Mouse (Mus musculus) cortical plate, adult 2 months (tissue): Measurements from ENCODE around the gene Lrrn2. TPM values are rescaled to one million over a fixed set of nuclear protein-coding genes. Genes with fewer than 3 reads are reported as not detected.

ENCODE experiments used
- H3K27ac ChIP-seq: fragments of 200-500 bp; 2 replicates; pipeline ENCODE4 v1.5.1; 2012; ENCODE audit warnings: low read length, control low read depth, inconsistent platforms; ENCODE audit not compliant: insufficient read depth
- H3K4me1 ChIP-seq: fragments of 200-500 bp; 2 replicates; pipeline ENCODE4 v1.6.1; 2011; ENCODE audit warnings: low read length; ENCODE audit not compliant: control insufficient read depth, insufficient read depth
- H3K4me3 ChIP-seq: fragments of 200-500 bp; 2 replicates; pipeline ENCODE4 v1.5.1; 2011; ENCODE audit warnings: mild to moderate bottlenecking, low read length, control low read depth; ENCODE audit not compliant: insufficient read depth
- CTCF ChIP-seq: fragments of 200-500 bp; IDR thresholded peaks from 2 replicates; pipeline ENCODE4 v1.5.1; 2011; ENCODE audit warnings: mild to moderate bottlenecking, control low read depth, low read length; ENCODE audit not compliant: insufficient read depth; ENCODE audit errors: extremely low read depth
- POLR2A ChIP-seq: fragments of 200-500 bp; IDR thresholded peaks from 2 replicates; pipeline ENCODE4 v1.6.1; 2011; ENCODE audit warnings: mild to moderate bottlenecking, low read length, control low read depth; ENCODE audit not compliant: insufficient read depth; ENCODE audit errors: extremely low read depth
- polyA plus RNA-seq: library from polyadenylated mRNA; depleted of rRNA; stranded (reverse); fragments of >200 nt; gene quantifications from 2 replicates; pipeline ENCODE4 v1.2.3, GENCODE M21; 2012

The Lrrn2 gene
- polyA plus RNA-seq, 1 experiment: 57.8 TPM

DNA sequence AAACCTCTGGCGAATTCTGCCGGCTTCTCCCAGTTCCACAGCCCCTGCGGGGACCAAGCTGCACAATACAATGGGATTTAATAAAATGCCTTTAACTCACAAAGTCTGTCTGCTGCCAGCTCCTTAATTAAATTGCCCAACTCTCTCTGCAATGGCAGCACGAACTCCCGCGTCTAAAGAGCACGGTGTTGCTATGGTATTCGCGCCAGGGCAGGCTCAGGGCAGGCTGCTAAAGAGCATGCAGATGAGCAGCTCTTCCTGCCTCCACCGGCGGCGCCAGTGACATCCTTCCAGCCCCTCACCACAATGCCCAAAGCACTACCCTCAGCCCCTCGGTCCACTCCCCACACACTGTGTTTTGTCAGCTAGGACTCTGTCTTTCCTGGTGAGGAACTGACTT lies 41.0 kb downstream of the Lrrn2 start:
- Histone ChIP-seq H3K27ac (no peak overlapping the region), H3K4me1 (peaks cover 4% of the 10 kb centered on the region; the same call in 1 of the 2 replicates)

DNA sequence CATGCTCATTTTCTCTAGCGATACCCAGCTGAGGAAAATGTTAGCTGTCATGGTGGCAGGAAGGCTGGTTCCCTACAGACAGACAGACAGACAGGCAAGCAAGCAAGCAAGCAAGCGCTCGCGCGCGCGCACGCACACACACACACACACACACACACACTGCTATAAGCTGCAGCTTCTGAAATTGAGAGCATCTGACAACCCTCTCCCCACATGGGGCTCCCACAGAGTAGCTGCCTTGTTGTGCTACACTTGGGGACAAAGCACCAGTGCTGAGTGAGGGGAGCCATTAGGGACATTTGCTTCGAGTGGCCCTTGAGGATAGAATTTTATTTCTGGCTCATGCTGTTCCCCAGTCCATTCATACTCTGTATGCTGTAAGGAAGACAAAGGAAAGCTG lies 42.2 kb downstream of the Lrrn2 start:
- TF ChIP-seq POLR2A: no peak
- no peak for TF ChIP-seq CTCF
- Histone ChIP-seq H3K4me3 (no peak overlapping the region), H3K4me1 (peaks cover 4% of the 10 kb centered on the region; the same call in 1 of the 2 replicates), H3K27ac (no peak overlapping the region)

More for the DNA sequence above, 41.0 kb downstream of the Lrrn2 start:
- TF ChIP-seq POLR2A (no peak), CTCF (no peak)
- H3K4me3 ChIP-seq: no peak overlapping the region

DNA sequence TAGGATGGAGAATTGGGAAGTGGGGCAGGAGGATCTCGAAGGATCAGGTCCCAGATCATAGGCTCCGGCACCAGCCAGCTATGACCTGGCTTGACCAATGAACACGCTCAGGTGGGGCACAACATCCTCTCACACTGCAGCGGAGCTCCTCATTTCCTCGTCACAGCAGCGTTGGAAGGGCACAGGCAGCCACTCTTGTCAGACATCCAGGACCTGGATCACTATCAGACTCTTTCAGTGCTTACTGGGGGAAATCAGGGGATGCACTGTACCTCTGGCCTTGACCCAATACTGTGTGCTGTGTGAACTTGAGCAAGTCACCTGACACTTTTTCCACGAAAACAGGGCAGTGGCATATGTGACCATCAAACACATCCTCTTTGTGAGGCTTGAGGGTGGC lies 45.2 kb downstream of the Lrrn2 start:
- no peak overlapping the region for H3K27ac ChIP-seq

DNA sequence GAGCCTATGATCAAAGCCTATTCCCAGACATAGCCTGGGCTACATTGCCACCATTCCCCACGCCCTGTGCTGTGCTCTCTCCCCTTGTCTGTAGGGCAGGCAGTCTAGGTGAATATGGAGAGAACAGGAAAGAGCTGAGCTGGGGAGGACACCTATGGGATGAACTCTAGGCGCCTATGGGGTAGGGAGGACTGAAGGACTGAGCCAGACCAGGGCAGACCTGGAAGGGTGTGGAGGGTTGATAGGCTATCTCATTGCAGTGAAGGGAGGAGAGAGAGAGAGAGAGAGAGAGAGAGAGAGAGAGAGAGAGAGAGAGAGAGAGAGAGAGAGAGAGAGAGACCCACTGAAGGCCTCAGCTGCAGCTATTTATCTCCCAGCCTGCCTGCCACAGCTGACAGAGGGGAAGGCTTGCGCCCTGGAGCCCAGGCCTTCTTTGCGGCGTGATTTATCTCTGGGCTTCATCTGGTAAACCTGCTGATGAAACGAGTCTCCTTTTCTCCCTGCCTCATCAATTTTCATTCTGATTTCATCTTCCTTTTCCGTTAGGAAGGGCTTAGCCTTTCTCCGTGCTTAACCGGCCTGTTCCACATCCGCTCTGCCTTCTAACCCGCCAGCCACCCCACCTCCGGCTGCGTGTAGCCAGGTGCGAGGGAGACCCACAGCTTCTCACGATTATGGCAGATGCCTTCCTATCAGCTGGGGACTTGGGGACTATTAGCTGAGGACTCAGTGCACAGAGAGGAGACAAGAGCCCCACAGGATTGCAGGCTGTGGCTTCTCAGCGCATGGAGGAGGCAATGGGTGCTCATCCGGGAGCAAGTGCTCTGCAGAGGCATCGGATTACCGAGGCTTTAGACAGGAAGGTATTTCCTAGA lies 48.2 kb downstream of the Lrrn2 start:
- H3K4me3 ChIP-seq: no peak overlapping the region
- no peak overlapping the region for H3K27ac ChIP-seq
- H3K4me1 ChIP-seq: peaks cover 5% of the 10 kb centered on the region; the same call in 1 of the 2 replicates
- TF ChIP-seq CTCF (no peak), POLR2A (no peak)

More for the DNA sequence above, 45.2 kb downstream of the Lrrn2 start:
- Histone ChIP-seq H3K4me3 (no peak overlapping the region), H3K4me1 (peaks cover 5% of the 10 kb centered on the region; the same call in 1 of the 2 replicates)
- TF ChIP-seq CTCF: no peak
- TF ChIP-seq POLR2A: no peak

DNA sequence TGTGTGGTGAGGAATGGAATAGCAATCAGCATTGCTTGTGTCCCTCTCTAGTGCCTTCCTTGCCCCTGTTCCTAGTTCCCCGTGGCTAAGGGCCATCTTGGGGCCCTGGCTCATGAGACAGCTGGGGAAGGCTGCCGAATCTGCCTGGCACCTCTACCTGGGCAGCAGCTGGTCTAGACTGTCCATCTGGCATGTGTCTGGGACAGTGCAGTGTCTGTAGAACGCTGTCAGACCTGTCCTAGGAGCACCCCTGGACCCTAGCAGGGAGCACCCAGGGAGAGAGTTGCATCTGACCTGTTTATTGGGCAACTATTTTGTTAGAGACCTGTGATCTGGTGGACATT lies 48.8 kb downstream of the Lrrn2 start:
- TF ChIP-seq POLR2A: no peak
- TF ChIP-seq CTCF: no peak
- Histone ChIP-seq H3K4me1 (peaks cover 5% of the 10 kb centered on the region; the same call in 1 of the 2 replicates), H3K27ac (no peak overlapping the region), H3K4me3 (no peak overlapping the region)

DNA sequence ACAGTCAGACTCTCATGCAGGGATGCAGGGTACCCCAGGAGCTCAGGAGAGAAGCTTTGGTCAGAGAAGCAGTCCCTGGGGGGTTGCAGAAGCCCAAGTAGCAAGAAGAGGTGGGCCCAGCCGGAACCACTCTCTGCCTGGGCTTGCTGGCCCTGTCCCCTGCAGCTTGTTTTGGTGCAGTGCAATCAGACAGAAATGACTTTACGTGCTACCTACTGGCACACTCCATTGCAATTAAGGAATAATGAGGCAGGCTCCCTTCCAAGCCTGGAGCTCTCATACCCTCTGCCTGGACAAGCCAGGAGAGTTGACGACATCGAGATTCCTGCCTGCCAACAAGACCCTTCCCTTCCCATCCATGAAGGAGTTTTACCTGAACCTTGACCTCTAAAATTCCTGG lies 50.2 kb downstream of the Lrrn2 start:
- TF ChIP-seq CTCF (no peak), POLR2A (no peak)
- H3K4me1 ChIP-seq: peaks cover 11% of the 10 kb centered on the region
- H3K27ac ChIP-seq: no peak overlapping the region
- no peak overlapping the region for H3K4me3 ChIP-seq

DNA sequence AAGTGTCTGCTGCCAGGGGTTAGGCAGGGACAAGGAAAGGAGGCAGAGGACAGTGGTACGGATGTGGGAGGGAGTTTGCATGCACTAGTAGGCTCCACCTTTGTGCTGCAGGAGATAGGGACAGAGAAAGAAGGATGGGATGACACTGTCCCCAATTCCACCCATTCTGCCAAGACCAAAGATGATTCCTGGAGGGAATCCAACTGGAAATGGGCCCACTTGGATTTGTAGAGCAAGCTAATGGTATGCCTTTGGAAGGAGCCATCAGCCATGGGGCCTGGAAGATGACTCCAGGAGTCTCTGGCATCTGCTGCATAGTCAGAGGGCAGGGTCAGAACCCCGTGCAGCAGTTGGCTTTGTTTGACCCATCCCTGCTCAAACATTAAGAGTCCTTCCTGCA lies 52.3 kb downstream of the Lrrn2 start:
- peaks cover 11% of the 10 kb centered on the region for H3K4me1 ChIP-seq
- H3K27ac ChIP-seq: no peak overlapping the region
- TF ChIP-seq POLR2A: no peak
- TF ChIP-seq CTCF: no peak
- no peak overlapping the region for H3K4me3 ChIP-seq

DNA sequence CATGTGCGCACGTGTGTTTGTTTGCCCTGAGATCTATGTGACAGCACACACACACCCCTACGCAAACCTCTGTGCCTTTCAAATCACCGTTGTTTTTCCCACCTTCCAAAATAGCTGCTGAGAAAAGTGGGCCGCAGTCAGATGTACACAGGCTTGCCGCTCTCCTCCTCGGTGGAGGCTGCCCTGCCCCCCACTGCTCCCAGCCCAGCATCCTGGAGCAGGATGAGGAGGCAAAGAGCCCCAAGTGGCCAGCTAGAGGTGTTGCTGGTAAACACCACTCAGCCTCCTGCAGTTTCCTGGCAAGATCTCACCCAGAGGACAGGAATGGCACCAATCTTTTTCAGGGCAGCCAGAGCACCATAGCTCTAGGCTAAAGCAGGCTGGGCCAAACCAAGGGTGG lies 54.8 kb downstream of the Lrrn2 start:
- Histone ChIP-seq H3K4me1 (peaks cover 9% of the 10 kb centered on the region), H3K27ac (no peak overlapping the region), H3K4me3 (no peak overlapping the region)
- TF ChIP-seq CTCF: peak; percentile 49
- no peak for TF ChIP-seq POLR2A

DNA sequence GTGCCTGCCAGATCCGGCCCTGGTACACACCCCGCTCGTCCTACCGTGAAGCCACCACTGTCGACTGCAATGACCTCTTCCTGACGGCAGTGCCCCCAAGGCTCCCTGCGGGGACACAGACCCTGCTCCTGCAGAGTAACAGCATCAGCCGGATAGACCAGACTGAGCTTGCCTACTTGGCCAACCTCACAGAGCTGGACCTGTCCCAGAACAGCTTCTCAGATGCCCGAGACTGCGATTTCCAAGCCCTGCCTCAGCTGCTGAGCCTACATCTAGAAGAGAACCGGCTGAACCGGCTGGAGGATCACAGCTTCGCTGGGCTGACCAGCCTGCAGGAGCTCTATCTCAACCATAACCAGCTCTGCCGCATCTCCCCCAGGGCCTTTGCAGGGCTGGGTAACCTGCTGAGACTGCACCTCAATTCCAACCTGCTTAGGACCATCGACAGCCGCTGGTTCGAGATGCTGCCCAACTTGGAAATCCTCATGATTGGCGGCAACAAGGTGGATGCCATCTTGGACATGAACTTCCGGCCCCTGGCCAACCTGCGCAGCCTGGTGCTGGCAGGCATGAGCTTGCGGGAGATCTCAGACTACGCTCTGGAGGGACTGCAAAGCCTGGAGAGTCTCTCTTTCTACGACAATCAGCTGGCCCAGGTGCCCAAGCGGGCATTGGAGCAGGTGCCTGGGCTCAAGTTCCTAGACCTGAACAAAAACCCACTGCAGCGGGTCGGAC lies 57.4 kb downstream of the Lrrn2 start:
- H3K4me1 ChIP-seq: peaks cover 6% of the 10 kb centered on the region; the same call in 1 of the 2 replicates
- no peak overlapping the region for H3K27ac ChIP-seq
- TF ChIP-seq CTCF: no peak
- no peak for TF ChIP-seq POLR2A
- H3K4me3 ChIP-seq: no peak overlapping the region
